Mouse (Mus musculus) ES-E14 (cell line): ENCODE measurements at regions not wholly inside any gene's neighbourhood (a gene's known extent, or its start where the extent isn't known, plus 50 kb on each side); places are given as distances from the start of the nearest gene placed in this dataset.

Experiments used
- DNase-seq: peaks from one replicate; pipeline ENCODE4 v3.0.0-alpha.2; 2013; ENCODE audit warnings: low read depth, low spot score
- H3K27ac ChIP-seq: 2 replicates; pipeline ENCODE4 v1.5.1; 2012; ENCODE audit warnings: low read depth, mild to moderate bottlenecking, low read length, moderate library complexity, mixed read lengths; ENCODE audit not compliant: poor library complexity, insufficient read depth, severe bottlenecking
- H3K36me3 ChIP-seq: 2 replicates; pipeline ENCODE4 v1.6.1; 2012; ENCODE audit warnings: mild to moderate bottlenecking, low read length, moderate library complexity, mixed read lengths; ENCODE audit not compliant: control insufficient read depth, poor library complexity, insufficient read depth, severe bottlenecking
- H3K4me1 ChIP-seq, 2 experiments: fragments of 150-350 bp in 1 of 2; sonication (generic) in 1 of 2; 2 replicates each; pipeline ENCODE4 v1.6.1; 2012; ENCODE audit warnings: low read length in 2 of 2, mild to moderate bottlenecking in 1 of 2, mixed read lengths in 1 of 2; ENCODE audit not compliant: control insufficient read depth in 2 of 2, insufficient read depth in 2 of 2, poor library complexity in 1 of 2
- H3K4me3 ChIP-seq, 2 experiments: fragments of 150-350 bp in 1 of 2; sonication (generic) in 1 of 2; 2 replicates each; pipeline ENCODE4 v1.5.1; 2012; ENCODE audit warnings: low read length in 2 of 2, low read depth in 1 of 2, mild to moderate bottlenecking in 1 of 2, mixed read lengths in 1 of 2; ENCODE audit not compliant: insufficient read depth in 1 of 2, poor library complexity in 1 of 2, severe bottlenecking in 1 of 2
- H3K9ac ChIP-seq: 2 replicates; pipeline ENCODE4 v1.6.1; 2012; ENCODE audit warnings: low read depth, mild to moderate bottlenecking, low read length, mixed read lengths; ENCODE audit not compliant: poor library complexity, insufficient read depth, severe bottlenecking
- H3K9me3 ChIP-seq: fragments of 150-350 bp; sonication (generic); 2 replicates; pipeline ENCODE4 v1.6.1; 2012; ENCODE audit warnings: low read depth, mild to moderate bottlenecking, low read length; ENCODE audit not compliant: control insufficient read depth, insufficient read depth
- CHD2 ChIP-seq: IDR thresholded peaks from 2 replicates; pipeline ENCODE4 v1.6.1; 2014; ENCODE audit warnings: mild to moderate bottlenecking, low read depth, low read length, inconsistent platforms
- HCFC1 ChIP-seq: IDR thresholded peaks from 2 replicates; pipeline ENCODE4 v1.6.1; 2012; ENCODE audit warnings: low read length, inconsistent platforms, borderline replicate concordance; ENCODE audit not compliant: insufficient read depth
- MAFK ChIP-seq: IDR thresholded peaks from 2 replicates; pipeline ENCODE4 v1.6.1; 2014; ENCODE audit warnings: mild to moderate bottlenecking, low read depth, low read length, inconsistent platforms; ENCODE audit not compliant: insufficient read depth
- ZC3H11A ChIP-seq: IDR thresholded peaks from 2 replicates; pipeline ENCODE4 v1.6.1; 2012; ENCODE audit warnings: low read depth, mild to moderate bottlenecking, inconsistent platforms, low read length, borderline replicate concordance
- ZNF384 ChIP-seq: IDR thresholded peaks from 2 replicates; pipeline ENCODE4 v1.6.1; 2012; ENCODE audit warnings: low read depth, low read length, inconsistent platforms
- in situ Hi-C, 2 experiments: fragments of 600-800 bp; cut with MboI; formaldehyde crosslinking; loops; one replicate each; pipeline ENCODE4 v1.15.1; 2025; ENCODE audit warnings: low sequenced_read_pairs in 2 of 2, inconsistent platforms in 1 of 2; ENCODE audit not compliant: unreplicated experiment in 2 of 2

- in situ Hi-C loops: no loop called here
- Histone ChIP-seq H3K4me1 (no peaks in the 10 kb centered on the region), H3K9me3 (no peaks in the 10 kb centered on the region), H3K36me3 (no peaks in the 10 kb centered on the region), H3K27ac (no peak overlapping the region), H3K4me3 (no peak overlapping the region), H3K9ac (no peak overlapping the region)
- no peak for DNase-seq
- no peak for TF ChIP-seq HCFC1
- TF ChIP-seq ZC3H11A: no peak
- no peak for TF ChIP-seq ZNF384
- no peak for TF ChIP-seq MAFK
- no peak for TF ChIP-seq CHD2
Measured at GRCm38 (mm10) chr17:62546286-62546685, 334.8 kb downstream of the Efna5 start.

GRCm38 (mm10) chr17:62545330-62545729 is 335.8 kb downstream of the Efna5 start:
- in situ Hi-C loops: no loop called here
- no peak for DNase-seq
- TF ChIP-seq CHD2 (no peak), ZNF384 (no peak), MAFK (no peak), ZC3H11A (no peak), HCFC1 (no peak)
- Histone ChIP-seq H3K4me1 (no peaks in the 10 kb centered on the region), H3K9me3 (no peaks in the 10 kb centered on the region), H3K9ac (no peak overlapping the region), H3K27ac (no peak overlapping the region), H3K4me3 (no peak overlapping the region), H3K36me3 (no peaks in the 10 kb centered on the region)

GRCm38 (mm10) chr17:62543056-62543975 is 337.8 kb downstream of the Efna5 start:
- TF ChIP-seq HCFC1 (no peak), CHD2 (no peak), ZNF384 (no peak), MAFK (no peak), ZC3H11A (no peak)
- no peak overlapping the region for H3K4me3 ChIP-seq
- no peaks in the 10 kb centered on the region for H3K9me3 ChIP-seq
- DNase-seq: no peak
- no peaks in the 10 kb centered on the region for H3K4me1 ChIP-seq
- in situ Hi-C loops: no loop called here
- no peaks in the 10 kb centered on the region for H3K36me3 ChIP-seq
- no peak overlapping the region for H3K27ac ChIP-seq
- H3K9ac ChIP-seq: no peak overlapping the region

GRCm38 (mm10) chr17:62529911-62530310 is 351.2 kb downstream of the Efna5 start:
- TF ChIP-seq ZNF384 (no peak), CHD2 (no peak), MAFK (no peak), HCFC1 (no peak), ZC3H11A (no peak)
- Histone ChIP-seq H3K27ac (no peak overlapping the region), H3K9me3 (no peaks in the 10 kb centered on the region), H3K36me3 (no peaks in the 10 kb centered on the region), H3K4me3 (no peak overlapping the region), H3K9ac (no peak overlapping the region), H3K4me1 (no peaks in the 10 kb centered on the region)
- no peak for DNase-seq
- in situ Hi-C loops: no loop called here
